ENCODE assay signal across 7 mouse cellular contexts in genomic region chr11:58010226-58010781, GRCm38 (mm10). TPM values are rescaled to one million over a fixed set of nuclear protein-coding genes. Genes with fewer than 3 reads are reported as not detected.
A peak's percentile ranks its signal among the peaks of the same experiment; 100 is the strongest.
DNase-seq lines count a peak whose midpoint lies in the region; ATAC-seq and TF ChIP-seq lines count a peak whose summit lies in the region.

No protein-coding gene starts in this region.

- in situ Hi-C loops in ES-E14 (cut with MboI; ENCODE audit: low sequenced_read_pairs in 2 of 2, unreplicated experiment in 2 of 2): no loop called here

- ATAC-seq in forebrain, embryonic 16.5 days: no peak
- no peak for ATAC-seq in kidney, postnatal 0 days (replicated peaks; ENCODE audit: low FRiP score, low read depth)
- no peak for ATAC-seq in midbrain, embryonic 11.5 days (ENCODE audit: low FRiP score)
- no peak for ATAC-seq in stomach, embryonic 16.5 days (ENCODE audit: insufficient read depth, low FRiP score)

- H3K36me3 ChIP-seq in ES-E14 (ENCODE audit: control insufficient read depth, insufficient read depth, low read length, poor library complexity, severe bottlenecking): no peaks in the 10 kb centered on the region
- no peaks in the 10 kb centered on the region for H3K36me3 ChIP-seq in forebrain, embryonic 16.5 days (ENCODE audit: control insufficient read depth, insufficient read depth)
- H3K36me3 ChIP-seq in kidney, postnatal 0 days (ENCODE audit: insufficient read depth, low read length): no peaks in the 10 kb centered on the region
- H3K36me3 ChIP-seq in midbrain, embryonic 11.5 days (ENCODE audit: control insufficient read depth, insufficient read depth, low read length): no peaks in the 10 kb centered on the region
- H3K36me3 ChIP-seq in stomach, embryonic 16.5 days (ENCODE audit: control insufficient read depth, insufficient read depth, low read length): no peaks in the 10 kb centered on the region

- H3K9me3 ChIP-seq in ES-E14 (ENCODE audit: control insufficient read depth, insufficient read depth, low read depth, low read length): no peaks in the 10 kb centered on the region
- no peaks in the 10 kb centered on the region for H3K9me3 ChIP-seq in forebrain, embryonic 16.5 days (ENCODE audit: control insufficient read depth, low read length)
- no peaks in the 10 kb centered on the region for H3K9me3 ChIP-seq in kidney, postnatal 0 days (replicated peaks; ENCODE audit: low read length)
- H3K9me3 ChIP-seq in midbrain, embryonic 11.5 days (ENCODE audit: control insufficient read depth, low read length): no peaks in the 10 kb centered on the region
- H3K9me3 ChIP-seq in stomach, embryonic 16.5 days (replicated peaks; ENCODE audit: control insufficient read depth, low read length): no peaks in the 10 kb centered on the region

- H3K4me2 ChIP-seq in forebrain, embryonic 16.5 days (ENCODE audit: low read length): peak overlapping the region; percentile 53
- H3K4me2 ChIP-seq in kidney, postnatal 0 days (ENCODE audit: low read length): peak overlapping the region; percentile 84
- peak overlapping the region; percentile 83 for H3K4me2 ChIP-seq in midbrain, embryonic 11.5 days
- H3K4me2 ChIP-seq in stomach, embryonic 16.5 days (ENCODE audit: low read depth, low read length): peak overlapping the region; percentile 91

- TF ChIP-seq CTCF in kidney, postnatal 0 days (IDR thresholded peaks at IDR 0.05; ENCODE audit: low read depth): no peak

- peak overlapping the region; percentile 88 for H3K9ac ChIP-seq in ES-E14 (ENCODE audit: insufficient read depth, low read depth, low read length, poor library complexity, severe bottlenecking)
- peak overlapping the region; percentile 90 for H3K9ac ChIP-seq in forebrain, embryonic 16.5 days (replicated peaks; ENCODE audit: low read depth, low read length)
- H3K9ac ChIP-seq in kidney, postnatal 0 days (ENCODE audit: low read depth, low read length): peak overlapping the region; percentile 91
- peak overlapping the region; percentile 92 for H3K9ac ChIP-seq in midbrain, embryonic 11.5 days (ENCODE audit: low read length)
- H3K9ac ChIP-seq in stomach, embryonic 16.5 days (ENCODE audit: low read length): peak overlapping the region; percentile 98

- WGBS in forebrain, embryonic 16.5 days: 1% methylated on average over 16 of the region's 16 CpGs
- 2% methylated on average over 16 of the region's 16 CpGs for WGBS in kidney, postnatal 0 days
- WGBS in midbrain, embryonic 11.5 days: 1% methylated on average over 16 of the region's 16 CpGs
- WGBS in stomach, embryonic 16.5 days: 3% methylated on average over 16 of the region's 16 CpGs

- H3K4me3 ChIP-seq in ES-E14 (ENCODE audit: insufficient read depth in 1 of 2, low read depth in 1 of 2, low read length in 2 of 2, poor library complexity in 1 of 2, severe bottlenecking in 1 of 2): peak overlapping the region; percentile 96 to 97
- peak overlapping the region; percentile 83 for H3K4me3 ChIP-seq in forebrain, embryonic 16.5 days (replicated peaks; ENCODE audit: low read length)
- peak overlapping the region; percentile 76 for H3K4me3 ChIP-seq in kidney, postnatal 0 days (replicated peaks; ENCODE audit: low read depth, low read length)
- H3K4me3 ChIP-seq in midbrain, embryonic 11.5 days (ENCODE audit: low read depth, low read length): peak overlapping the region; percentile 97
- peak overlapping the region; percentile 97 for H3K4me3 ChIP-seq in stomach, embryonic 16.5 days (replicated peaks; ENCODE audit: low read length)

- no peak for DNase-seq in ES-E14 (ENCODE audit: low read depth, low spot score)
- peak; percentile 51 for DNase-seq in adrenal gland, postnatal 10 days
- DNase-seq in kidney, postnatal 0 days (ENCODE audit: low spot score): peak; percentile 57
- DNase-seq in midbrain, embryonic 11.5 days (ENCODE audit: low spot score, missing footprints): peak; percentile 90
- DNase-seq in frontal cortex, postnatal 36 days (ENCODE audit: low spot score in 2 of 2): no peak

- peak overlapping the region; percentile 72; the same call in 1 of the 2 replicates for H3K27ac ChIP-seq in ES-E14 (ENCODE audit: insufficient read depth, low read depth, low read length, poor library complexity, severe bottlenecking)
- no peak overlapping the region; the same call in 1 of the 2 replicates for H3K27ac ChIP-seq in forebrain, embryonic 16.5 days (ENCODE audit: low read length)
- H3K27ac ChIP-seq in kidney, postnatal 0 days: peak overlapping the region; percentile 93
- no peak overlapping the region for H3K27ac ChIP-seq in midbrain, embryonic 11.5 days (ENCODE audit: low read depth, low read length)
- H3K27ac ChIP-seq in stomach, embryonic 16.5 days (ENCODE audit: low read length): peak overlapping the region; percentile 91

- H3K27me3 ChIP-seq in forebrain, embryonic 16.5 days (replicated peaks; ENCODE audit: control insufficient read depth, insufficient read depth, low read length): no peaks in the 10 kb centered on the region
- no peaks in the 10 kb centered on the region for H3K27me3 ChIP-seq in kidney, postnatal 0 days (ENCODE audit: insufficient read depth, low read length)
- H3K27me3 ChIP-seq in midbrain, embryonic 11.5 days (ENCODE audit: control insufficient read depth, insufficient read depth, low read length): no peaks in the 10 kb centered on the region
- no peaks in the 10 kb centered on the region for H3K27me3 ChIP-seq in stomach, embryonic 16.5 days (ENCODE audit: control insufficient read depth, insufficient read depth, low read length)

- peaks cover 6 to 11% of the 10 kb centered on the region in 2 experiments for H3K4me1 ChIP-seq in ES-E14 (ENCODE audit: control insufficient read depth in 2 of 2, insufficient read depth in 2 of 2, low read length in 2 of 2, poor library complexity in 1 of 2)
- peaks cover 22% of the 10 kb centered on the region for H3K4me1 ChIP-seq in forebrain, embryonic 16.5 days (replicated peaks; ENCODE audit: control insufficient read depth, insufficient read depth, low read length)
- H3K4me1 ChIP-seq in kidney, postnatal 0 days (replicated peaks; ENCODE audit: insufficient read depth, low read length): peaks cover 13% of the 10 kb centered on the region
- peaks cover 16% of the 10 kb centered on the region for H3K4me1 ChIP-seq in midbrain, embryonic 11.5 days (ENCODE audit: control insufficient read depth, insufficient read depth, low read length)
- H3K4me1 ChIP-seq in stomach, embryonic 16.5 days (ENCODE audit: control insufficient read depth, insufficient read depth, low read length): peaks cover 34% of the 10 kb centered on the region

TF ChIP-seq in ES-E14, 5 proteins besides CTCF, POLR2A, EP300 and RAD21:
- TF ChIP-seq ZC3H11A (IDR thresholded peaks at IDR 0.05; ENCODE audit: borderline replicate concordance, low read depth, low read length) (no peak), HCFC1 (IDR thresholded peaks at IDR 0.05; ENCODE audit: borderline replicate concordance, insufficient read depth, low read length) (no peak), MAFK (IDR thresholded peaks at IDR 0.05; ENCODE audit: insufficient read depth, low read depth, low read length) (no peak), ZNF384 (IDR thresholded peaks at IDR 0.05; ENCODE audit: low read depth, low read length) (no peak), CHD2 (IDR thresholded peaks at IDR 0.05; ENCODE audit: low read depth, low read length) (no peak)

RNA-seq across cellular contexts. Expression of gene Larp1, which starts 1.4 kb away (rescaled TPM):
- total RNA-seq in ES-E14 (2012; rRNA removed): 90.1 and 100 TPM in 2 replicates
- total RNA-seq in adrenal gland, postnatal 10 days (2021): 10 to 100 TPM; 78.6 to 85.0 TPM
- polyA plus RNA-seq in forebrain, embryonic 16.5 days (2015; fragmentation: Nextera tagmentation; extraction: Ambion mirVana): 17.5 and 18.5 TPM in 2 replicates
- polyA plus RNA-seq in kidney, postnatal 0 days (2015; fragmentation: Nextera tagmentation; extraction: Ambion mirVana): 12.9 and 14.0 TPM in 2 replicates
- polyA plus RNA-seq in midbrain, embryonic 11.5 days (2014; fragmentation: Nextera tagmentation; extraction: Ambion mirVana): 13.9 and 14.0 TPM in 2 replicates
- polyA plus RNA-seq in stomach, embryonic 16.5 days (2015; fragmentation: Nextera tagmentation; extraction: Ambion mirVana): 21.8 and 22.9 TPM in 2 replicates

Comparison
In these comparisons a context has a peak if more than half of its experiments do, and no peak if none do; other contexts are left out.
1. DNase-seq: peak in adrenal gland, postnatal 10 days (single experiment), kidney, postnatal 0 days (single experiment) and midbrain, embryonic 11.5 days (single experiment); none in ES-E14 (single experiment) and frontal cortex, postnatal 36 days (0 of 2).
2. H3K27ac ChIP-seq: peak in ES-E14 (single experiment), kidney, postnatal 0 days (single experiment) and stomach, embryonic 16.5 days (single experiment); none in forebrain, embryonic 16.5 days (single experiment) and midbrain, embryonic 11.5 days (single experiment).
3. Peak in every context shown above with its lines, with median percentiles within 50 percentile points of each other: H3K4me3 ChIP-seq, H3K9ac ChIP-seq and H3K4me2 ChIP-seq.